Mouse (Mus musculus) spleen, adult 2 months (tissue): ENCODE data around the gene Polg2.

Experiments used
- CTCF ChIP-seq: fragments of 200-500 bp; IDR thresholded peaks from 2 replicates; pipeline ENCODE4 v1.5.1; 2011; ENCODE audit warnings: mild to moderate bottlenecking, inconsistent platforms; ENCODE audit not compliant: insufficient read depth, insufficient read length, insufficient replicate concordance; ENCODE audit errors: extremely low read depth
- POLR2A ChIP-seq: fragments of 200-500 bp; IDR thresholded peaks from 2 replicates; pipeline ENCODE4 v1.6.1; 2011; ENCODE audit warnings: low read depth, low read length, inconsistent platforms

GRCm38 (mm10) chr11:106787131-106788025, 8.0 kb upstream of the Polg2 start:
- no peak for TF ChIP-seq CTCF
- TF ChIP-seq POLR2A = no peak
